Mouse (Mus musculus) heart, postnatal 0 days (tissue): Measurements from ENCODE around the gene Ache.

ENCODE experiments used
- CTCF ChIP-seq: IDR thresholded peaks from 2 replicates; pipeline ENCODE4 v1.5.1; 2016; ENCODE audit warnings: antibody characterized with exemption, control low read depth, low read depth
- EP300 ChIP-seq: IDR thresholded peaks from 2 replicates; pipeline ENCODE4 v1.6.1; 2016; ENCODE audit warnings: antibody characterized with exemption, low read depth

- TF ChIP-seq CTCF (no peak), EP300 (no peak)
These were observed 11.9 kb downstream of the Ache start for GRCm38 (mm10) chr5:137299240-137299639.
